Mouse (Mus musculus) brain, embryonic 14.5 days (tissue): ENCODE results near the gene Mrps26. TPM values are rescaled to one million over a fixed set of nuclear protein-coding genes. Genes with fewer than 3 reads are reported as not detected.

Experiments used
- DNase-seq: peaks from one replicate; pipeline ENCODE4 v3.0.0-alpha.2; 2011; ENCODE audit warnings: low read depth
- CTCF ChIP-seq: fragments of 200-500 bp; IDR thresholded peaks from 2 replicates; pipeline ENCODE4 v1.5.1; 2012; ENCODE audit warnings: inconsistent platforms, mild to moderate bottlenecking, moderate library complexity, borderline replicate concordance; ENCODE audit not compliant: insufficient read depth, insufficient read length; ENCODE audit errors: extremely low read depth
- POLR2A ChIP-seq: fragments of 200-500 bp; IDR thresholded peaks from 2 replicates; pipeline ENCODE4 v1.6.1; 2012; ENCODE audit warnings: mild to moderate bottlenecking, inconsistent platforms, borderline replicate concordance; ENCODE audit not compliant: poor library complexity, insufficient read depth, insufficient read length, severe bottlenecking; ENCODE audit errors: extremely low read depth
- polyA plus RNA-seq: library from polyadenylated mRNA; depleted of rRNA; stranded (reverse); fragments of >200 nt; gene quantifications from 2 replicates; pipeline ENCODE4 v1.2.3, GENCODE M21; 2012

Gene Mrps26
- polyA plus RNA-seq, 1 experiment = 63.1 TPM

DNA sequence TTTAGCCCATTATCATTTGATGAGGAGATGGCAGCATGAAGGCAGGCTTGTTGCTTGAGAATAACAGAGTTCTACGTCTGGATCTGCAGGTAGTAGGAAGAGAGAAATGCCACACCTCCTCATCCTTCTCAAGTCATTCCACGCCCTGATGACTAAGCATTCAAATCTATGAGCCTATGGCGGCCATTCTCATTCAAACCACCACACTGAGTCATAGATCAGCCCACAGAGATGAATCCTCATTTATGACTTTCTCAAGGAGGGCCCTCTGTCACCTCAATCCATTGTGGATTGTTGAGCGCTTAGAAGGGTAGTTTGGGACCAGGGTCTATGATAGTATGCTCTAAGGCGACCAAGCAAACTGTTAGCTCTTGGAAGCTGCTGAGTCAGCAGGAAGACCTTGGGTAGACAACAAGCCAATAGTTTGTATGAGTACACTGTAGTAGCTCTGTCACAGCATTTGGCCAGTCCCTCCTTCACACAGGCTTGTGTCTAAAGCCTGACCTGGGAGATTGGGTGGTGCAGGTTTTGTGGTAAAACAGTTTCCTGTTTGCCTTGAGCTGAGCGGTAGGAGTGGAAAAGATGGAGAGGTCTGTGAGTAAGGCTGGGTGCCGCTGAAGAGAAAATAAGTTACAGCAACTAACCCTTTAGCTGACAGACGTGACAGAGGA, 24.5 kb upstream of the Mrps26 start:
- no peak for TF ChIP-seq POLR2A
- no peak for TF ChIP-seq CTCF
- DNase-seq = no peak

- TF ChIP-seq CTCF (no peak), POLR2A (no peak)
Measured at GRCm38 (mm10) chr2:130540266-130540665, 23.3 kb upstream of the Mrps26 start.

DNA sequence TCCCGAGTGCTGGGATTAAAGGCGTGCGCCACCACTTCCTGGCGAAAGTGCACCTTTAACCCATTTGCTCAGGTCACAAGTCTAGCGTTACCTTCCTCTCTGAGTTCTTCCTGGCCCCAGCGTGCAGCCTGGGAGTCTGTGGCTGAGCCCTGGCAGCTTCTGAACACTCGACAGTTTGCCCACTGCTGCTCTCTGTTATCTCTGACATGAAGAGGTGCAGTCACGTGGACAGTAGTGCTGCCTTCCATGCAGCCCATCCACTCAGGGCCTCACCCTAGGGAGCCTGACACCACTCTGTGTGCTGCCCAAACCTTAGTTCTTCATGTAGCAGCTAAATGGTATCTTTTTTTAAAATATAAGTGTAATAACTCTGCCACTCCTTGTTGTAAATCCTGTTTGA, 16.6 kb upstream of the Mrps26 start:
- TF ChIP-seq POLR2A (no peak), CTCF (no peak)
- DNase-seq = no peak

More at GRCm38 (mm10) chr2:130540266-130540665, 23.3 kb upstream of the Mrps26 start:
- DNase-seq = no peak

DNA sequence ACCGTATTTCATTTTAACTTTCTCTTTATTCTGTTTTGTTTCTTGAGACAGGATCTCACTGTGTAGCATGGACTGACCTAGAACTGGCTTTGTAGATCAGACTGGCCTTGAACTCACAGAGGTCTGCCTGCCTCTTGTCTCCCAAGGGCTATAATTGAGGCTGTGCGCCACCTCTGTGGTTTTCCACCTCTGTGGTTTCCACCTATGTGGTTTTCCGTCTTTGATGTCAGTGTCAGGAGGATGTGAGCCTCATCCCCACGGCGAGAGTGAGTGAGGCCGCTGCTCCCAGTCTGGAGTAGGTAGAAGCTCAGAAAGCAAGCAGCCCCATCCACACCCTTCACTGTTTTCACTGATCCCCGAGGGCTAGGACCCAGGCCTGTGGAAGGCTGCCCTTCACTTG, 8.7 kb upstream of the Mrps26 start:
- TF ChIP-seq CTCF (no peak), POLR2A (no peak)
- DNase-seq = no peak

GRCm38 (mm10) chr2:130556292-130556691, 7.2 kb upstream of the Mrps26 start:
- DNase-seq = no peak
- no peak for TF ChIP-seq POLR2A
- no peak for TF ChIP-seq CTCF

GRCm38 (mm10) chr2:130557462-130557861, 6.1 kb upstream of the Mrps26 start:
- DNase-seq = no peak
- TF ChIP-seq POLR2A (no peak), CTCF (no peak)

DNA sequence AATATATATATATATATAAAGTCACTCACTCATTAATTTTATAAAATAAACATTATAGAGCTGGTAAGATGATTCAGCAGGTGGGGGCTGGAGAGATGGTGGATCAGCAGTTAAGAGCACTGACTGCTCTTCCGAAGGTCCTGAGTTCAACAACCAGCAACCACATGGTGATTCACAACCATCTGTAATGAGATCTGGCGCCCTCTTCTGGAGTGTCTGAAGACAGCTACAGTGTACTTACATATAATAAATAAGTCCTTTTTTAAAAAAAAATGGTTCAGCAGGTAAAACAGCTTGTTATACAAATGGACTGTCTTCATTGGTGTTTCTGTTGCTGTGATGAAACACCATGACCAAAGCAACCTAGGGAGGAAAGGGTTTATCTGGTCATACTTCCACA, 5.5 kb upstream of the Mrps26 start:
- DNase-seq = no peak
- TF ChIP-seq POLR2A (no peak), CTCF (no peak)

DNA sequence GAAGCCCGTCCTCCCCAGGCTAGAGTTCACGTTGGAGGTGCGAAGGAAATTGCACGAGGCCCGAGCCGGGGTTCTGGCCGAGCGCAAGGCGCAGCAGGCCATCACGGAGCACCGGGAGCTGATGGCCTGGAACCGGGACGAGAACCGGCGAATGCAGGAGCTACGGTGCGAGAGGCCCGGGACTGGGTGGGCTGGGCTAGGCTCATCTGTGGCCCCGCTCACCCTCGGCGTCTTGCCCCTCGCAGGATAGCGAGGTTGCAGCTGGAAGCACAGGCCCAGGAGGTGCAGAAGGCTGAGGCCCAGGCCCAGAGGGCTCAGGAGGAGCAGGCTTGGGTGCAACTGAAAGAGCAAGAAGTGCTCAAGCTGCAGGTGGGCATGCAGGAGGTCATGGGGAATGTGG, 521 bp downstream of the Mrps26 start:
- TF ChIP-seq POLR2A = no peak
- TF ChIP-seq CTCF = no peak
- no peak for DNase-seq

- no peak for TF ChIP-seq CTCF
- TF ChIP-seq POLR2A = no peak
- no peak for DNase-seq
Measured at GRCm38 (mm10) chr2:130564983-130565382, 1.4 kb downstream of the Mrps26 start.

DNA sequence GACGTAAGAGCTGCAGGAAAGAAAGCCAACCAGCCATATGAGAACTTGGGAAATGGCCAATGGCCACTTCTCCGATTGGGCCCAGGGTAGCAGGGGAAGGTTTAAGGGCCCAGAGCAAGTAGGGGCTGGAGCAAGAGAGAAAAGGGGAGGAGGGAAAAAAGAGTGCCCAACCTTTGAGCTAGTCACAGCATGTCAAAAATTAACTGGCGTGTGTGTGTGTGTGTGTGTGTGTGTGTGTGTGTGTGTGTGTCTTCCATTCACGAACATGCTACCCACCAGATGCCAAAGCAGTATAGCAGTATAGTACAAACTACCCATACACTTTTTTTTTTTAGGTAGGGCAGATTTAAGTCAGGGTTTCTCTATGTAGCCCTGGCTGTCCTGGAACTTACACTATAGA, 5.4 kb downstream of the Mrps26 start:
- no peak for DNase-seq
- no peak for TF ChIP-seq POLR2A
- TF ChIP-seq CTCF = no peak

GRCm38 (mm10) chr2:130569926-130570325, 6.4 kb downstream of the Mrps26 start:
- no peak for TF ChIP-seq POLR2A
- no peak for TF ChIP-seq CTCF
- DNase-seq = no peak

GRCm38 (mm10) chr2:130574960-130575359, 11.4 kb downstream of the Mrps26 start:
- TF ChIP-seq CTCF = no peak
- no peak for TF ChIP-seq POLR2A

DNA sequence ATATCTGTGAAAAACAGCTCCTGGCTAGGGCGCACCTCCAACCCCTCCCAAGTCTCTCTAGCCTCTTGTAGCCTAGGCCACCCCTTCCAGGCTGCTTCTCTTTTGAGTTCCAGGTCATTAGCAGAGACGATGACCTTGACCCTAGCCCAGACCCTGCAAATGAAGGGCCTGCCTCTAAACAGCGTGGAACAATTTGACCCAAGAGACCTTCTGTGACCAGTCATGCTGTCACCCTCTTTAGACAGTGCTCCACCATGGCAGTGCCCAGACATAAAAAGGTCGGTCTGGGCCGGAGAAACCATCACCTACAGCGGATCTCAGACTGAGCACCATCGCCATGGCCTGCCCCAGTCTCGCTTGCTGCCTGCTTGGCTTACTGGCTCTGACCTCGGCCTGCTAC, 12.3 kb downstream of the Mrps26 start, which contains the start of gene Oxt:
Oxt (plus strand) TSS at position 301 of the 400 bp plus-strand sequence.
- TF ChIP-seq CTCF = no peak
- DNase-seq = no peak

More at GRCm38 (mm10) chr2:130574960-130575359, 11.4 kb downstream of the Mrps26 start:
- no peak for DNase-seq

GRCm38 (mm10) chr2:130576564-130576963, 13.0 kb downstream of the Mrps26 start:
- DNase-seq = peak; percentile 12

GRCm38 (mm10) chr2:130577021-130577420, 13.5 kb downstream of the Mrps26 start:
- TF ChIP-seq CTCF (no peak), POLR2A (no peak)
- no peak for DNase-seq

GRCm38 (mm10) chr2:130577632-130578031, 14.1 kb downstream of the Mrps26 start:
- TF ChIP-seq CTCF (no peak), POLR2A (no peak)
- peak; percentile 52 for DNase-seq
